Mouse (Mus musculus): ENCODE data around the gene Sema3g.

DNA sequence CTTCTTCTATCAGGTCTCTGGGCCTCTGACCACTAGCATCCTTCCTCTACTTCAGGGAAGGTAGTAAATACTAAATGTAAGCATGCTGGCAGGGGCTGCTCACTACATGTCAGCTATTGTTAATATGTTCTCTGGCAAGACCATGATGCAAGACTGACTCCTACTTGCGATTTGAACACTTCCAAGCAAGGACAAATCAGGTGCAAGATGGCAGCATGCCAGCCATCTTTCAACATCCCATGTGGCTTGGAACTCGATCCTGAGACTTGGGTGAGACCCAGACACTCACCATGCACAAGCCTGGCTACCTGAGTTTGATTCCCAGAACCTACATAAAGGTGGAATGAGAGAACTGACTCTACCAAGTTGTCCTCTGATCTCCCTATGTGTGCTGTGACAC is 25.7 kb upstream of the Sema3g start:
- TF ChIP-seq GATA1 (IDR thresholded peaks at IDR 0.05; ENCODE audit: borderline replicate concordance, low read length) (no peak), CTCF (IDR thresholded peaks at IDR 0.05; ENCODE audit: low read depth, low read length) (no peak), TAL1 (conservative IDR thresholded peaks at IDR 0.05; ENCODE audit: low read depth, low read length) (no peak)

Data from G1E (cell line).